ENCODE assay signal across 8 mouse cellular contexts in genomic region chr5:27841701-27842295, GRCm38 (mm10). TPM values are rescaled to one million over a fixed set of nuclear protein-coding genes. Genes with fewer than 3 reads are reported as not detected.
A peak's percentile ranks its signal among the peaks of the same experiment; 100 is the strongest.
DNase-seq lines count a peak whose midpoint lies in the region; ATAC-seq lines count a peak whose summit lies in the region.

TSS of gene Htr5a (plus strand) at chr5:27842149.

- peak within 1 kb of the TSS; percentile 23; the same call in 1 of the 2 replicates for H3K4me2 ChIP-seq in heart, embryonic 14.5 days (ENCODE audit: low read length)

- ATAC-seq in heart, embryonic 14.5 days (ENCODE audit: insufficient number of reproducible peaks, insufficient read depth, low FRiP score, low read depth): peak; percentile 17; the same call in 1 of the 2 replicates

- H3K4me3 ChIP-seq in heart, embryonic 14.5 days (ENCODE audit: control insufficient read depth in 1 of 2, insufficient read depth in 1 of 2, low read depth in 1 of 2, low read length in 2 of 2): no peak within 1 kb of the TSS; a peak in 1 of 4 replicates
- H3K4me3 ChIP-seq in midbrain, embryonic 10.5 days: peak within 1 kb of the TSS; percentile 54

- H3K27me3 ChIP-seq in heart, embryonic 14.5 days (ENCODE audit: control insufficient read depth, insufficient read depth, low read length): peaks cover 19% of the 10 kb centered on the region
- H3K27me3 ChIP-seq in midbrain, embryonic 10.5 days (ENCODE audit: low read depth, poor library complexity, severe bottlenecking): peaks cover 25% of the 10 kb centered on the region

- no peak for DNase-seq in heart, adult 8-10 months (ENCODE audit: low spot score)
- peak; percentile 32 for DNase-seq in cerebellum, adult 9-11 months
- peak; percentile 41 to 69 for DNase-seq in frontal cortex, adult 2 months (ENCODE audit: extremely low spot score in 1 of 2, low spot score in 1 of 2)
- peak; percentile 21 to 57 for DNase-seq in kidney, postnatal 36 days
- DNase-seq in midbrain, embryonic 10.5 days (ENCODE audit: low spot score): peak; percentile 49
- peak; percentile 43 for DNase-seq in telencephalon, adult 2 months (ENCODE audit: low read depth, low spot score)
- no peak for DNase-seq in gastrocnemius, postnatal 10 days

- 5% methylated on average over 25 of the region's 25 CpGs for WGBS in heart, embryonic 14.5 days
- WGBS in midbrain, embryonic 10.5 days: 6% methylated on average over 25 of the region's 25 CpGs

- no peaks in the 10 kb centered on the region for H3K9me3 ChIP-seq in heart, embryonic 14.5 days (ENCODE audit: control insufficient read depth, low read length)
- no peaks in the 10 kb centered on the region for H3K9me3 ChIP-seq in midbrain, embryonic 10.5 days (replicated peaks)

- no peak within 1 kb of the TSS for H3K9ac ChIP-seq in heart, embryonic 14.5 days (ENCODE audit: low read length)

- no peak within 1 kb of the TSS for H3K27ac ChIP-seq in heart, embryonic 14.5 days (replicated peaks in 1 of 2; ENCODE audit: control insufficient read depth in 1 of 2, insufficient read depth in 1 of 2, low read depth in 2 of 2, low read length in 2 of 2)
- peak within 1 kb of the TSS; percentile 58; the same call in 1 of the 2 replicates for H3K27ac ChIP-seq in midbrain, embryonic 10.5 days (replicated peaks)

- no peaks in the 10 kb centered on the region for H3K36me3 ChIP-seq in heart, embryonic 14.5 days (ENCODE audit: control insufficient read depth, insufficient read depth, low read length)
- H3K36me3 ChIP-seq in midbrain, embryonic 10.5 days: no peaks in the 10 kb centered on the region

- peaks cover 0 to 2% of the 10 kb centered on the region in 2 experiments; a peak in 1 of 4 replicates for H3K4me1 ChIP-seq in heart, embryonic 14.5 days (ENCODE audit: control insufficient read depth in 2 of 2, insufficient read depth in 2 of 2, low read length in 2 of 2)
- peaks cover 11% of the 10 kb centered on the region for H3K4me1 ChIP-seq in midbrain, embryonic 10.5 days

RNA-seq across cellular contexts. Expression of gene Htr5a, which starts in this region (rescaled TPM):
- not detected in 2 replicates for polyA plus RNA-seq in heart, embryonic 14.5 days (2014; fragmentation: Nextera tagmentation; extraction: Ambion mirVana)
- not detected for total RNA-seq in heart, adult 8-10 months (2022)
- polyA plus RNA-seq in frontal cortex, adult 2 months (2012; rRNA removed): 7.6 and 8.9 TPM in 2 replicates
- polyA plus RNA-seq in midbrain, embryonic 10.5 days (2016; fragmentation: Nextera tagmentation; extraction: Ambion mirVana): 0.02 TPM in 1 of 2 replicates, not detected in the other
- total RNA-seq in gastrocnemius, postnatal 10 days (2021): under 1 TPM in 1 of 2 experiments, not detected in 1; 0.05 TPM

Comparison
In these comparisons a context has a peak if more than half of its experiments do, and no peak if none do; other contexts are left out.
1. Peak in ATAC-seq and H3K4me2 ChIP-seq in heart, embryonic 14.5 days; RNA of the gene not detected or under 1 TPM.
2. Peak in DNase-seq, H3K4me3 ChIP-seq and H3K27ac ChIP-seq in midbrain, embryonic 10.5 days; RNA of the gene not detected or under 1 TPM.
3. DNase-seq: peak in cerebellum, adult 9-11 months (single experiment), frontal cortex, adult 2 months (2 of 2), kidney, postnatal 36 days (2 of 2) and telencephalon, adult 2 months (single experiment); none in heart, adult 8-10 months (single experiment) and gastrocnemius, postnatal 10 days (single experiment).